Mouse (Mus musculus): ENCODE measurements at regions not wholly inside any gene's neighbourhood (a gene's known extent, or its start where the extent isn't known, plus 50 kb on each side); places are given as distances from the start of the nearest gene placed in this dataset.

- H3K4me3 ChIP-seq (ENCODE audit: extremely low read depth, insufficient read depth, insufficient read length) = no peak overlapping the region
- H3K27me3 ChIP-seq (ENCODE audit: control insufficient read depth, insufficient read depth, low read length) = no peaks in the 10 kb centered on the region
- no peak for DNase-seq (ENCODE audit: low read depth in 1 of 2, low spot score in 2 of 2)
- H3K27ac ChIP-seq (ENCODE audit: insufficient read depth, low read length) = no peak overlapping the region
- H3K36me3 ChIP-seq (ENCODE audit: control insufficient read depth, insufficient read depth, low read length) = no peaks in the 10 kb centered on the region
- TF ChIP-seq CTCF (IDR thresholded peaks at IDR 0.05; ENCODE audit: extremely low read depth, insufficient read depth, insufficient read length, insufficient replicate concordance) = no peak
- no peak for TF ChIP-seq POLR2A (IDR thresholded peaks at IDR 0.05; ENCODE audit: low read depth, low read length)
- H3K4me1 ChIP-seq (ENCODE audit: control insufficient read depth, insufficient read depth, insufficient read length) = peaks cover 3% of the 10 kb centered on the region; the same call in 1 of the 2 replicates
- WGBS = 87% methylated on average over 1 of the region's 1 CpGs
Measured at GRCm38 (mm10) chr16:50044103-50044502, 243.8 kb downstream of the Cd47 start.

DNA sequence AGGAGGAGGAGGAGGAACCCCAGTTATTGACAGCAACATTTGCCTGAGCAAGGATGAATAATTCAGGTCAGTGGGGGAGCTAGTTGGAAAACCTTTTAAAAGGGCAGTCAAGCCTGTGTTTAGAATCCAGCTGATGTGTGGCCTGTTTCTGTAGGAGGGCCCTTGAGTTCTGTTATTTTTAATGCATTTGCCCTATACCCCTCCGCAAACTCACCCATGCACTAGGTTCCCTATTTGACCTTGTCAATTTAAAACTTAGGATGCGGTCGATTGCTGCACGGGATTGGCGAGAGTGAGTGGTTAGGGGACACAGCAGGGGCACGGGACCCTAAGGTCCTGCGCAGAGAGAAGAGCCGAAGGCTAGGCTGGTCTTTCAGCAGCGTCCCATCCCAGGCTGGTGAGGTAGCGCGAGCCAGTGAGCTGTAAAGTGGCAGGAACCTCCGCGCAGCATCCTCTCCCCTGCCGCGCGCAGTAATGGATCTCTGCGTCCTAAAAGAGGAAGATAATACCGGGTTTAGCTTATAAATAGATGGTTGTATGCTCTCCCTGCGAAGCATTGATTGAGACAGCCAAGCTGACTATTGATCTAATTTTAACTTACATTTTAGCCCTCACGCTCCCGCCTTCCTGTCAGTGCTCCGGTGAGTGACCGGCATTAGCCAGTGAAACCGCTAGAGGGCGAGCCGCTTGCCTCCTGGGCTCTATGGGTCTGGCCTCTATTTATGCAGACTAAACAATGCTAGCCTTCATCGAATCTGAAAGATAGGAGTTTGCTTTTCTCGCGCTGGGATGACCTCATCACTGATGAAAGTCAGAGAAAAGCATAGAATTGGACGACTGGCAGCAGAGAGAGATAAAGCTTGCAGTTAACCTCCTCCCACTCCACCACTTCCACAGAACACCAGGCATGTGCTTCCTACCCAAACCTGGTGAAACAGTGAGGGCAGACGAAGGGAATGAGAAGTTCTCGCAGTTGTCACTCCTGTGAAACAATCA lies 245.5 kb downstream of the Cd47 start:
- Histone ChIP-seq H3K36me3 (ENCODE audit: control insufficient read depth, insufficient read depth, low read length) (no peaks in the 10 kb centered on the region), H3K27ac (ENCODE audit: insufficient read depth, low read length) (no peak overlapping the region), H3K27me3 (ENCODE audit: control insufficient read depth, insufficient read depth, low read length) (no peaks in the 10 kb centered on the region), H3K4me3 (ENCODE audit: extremely low read depth, insufficient read depth, insufficient read length) (peak overlapping the region; percentile 54), H3K4me1 (ENCODE audit: control insufficient read depth, insufficient read depth, insufficient read length) (peaks cover 3% of the 10 kb centered on the region; the same call in 1 of the 2 replicates)
- TF ChIP-seq POLR2A (IDR thresholded peaks at IDR 0.05; ENCODE audit: low read depth, low read length) (no peak), CTCF (IDR thresholded peaks at IDR 0.05; ENCODE audit: extremely low read depth, insufficient read depth, insufficient read length, insufficient replicate concordance) (peak; percentile 75; the same call in 1 of the 2 replicates)
- peak; percentile 27 to 70 for DNase-seq (ENCODE audit: low read depth in 1 of 2, low spot score in 2 of 2)
- 5% methylated on average over 32 of the region's 32 CpGs for whole genome bisulfite sequencing

GRCm38 (mm10) chr16:50063540-50063939 lies 263.2 kb downstream of the Cd47 start:
- 83% methylated on average over 4 of the region's 4 CpGs for WGBS
- no peaks in the 10 kb centered on the region for H3K36me3 ChIP-seq (ENCODE audit: control insufficient read depth, insufficient read depth, low read length)
- no peak overlapping the region for H3K4me3 ChIP-seq (ENCODE audit: extremely low read depth, insufficient read depth, insufficient read length)
- no peak overlapping the region for H3K27ac ChIP-seq (ENCODE audit: insufficient read depth, low read length)
- no peaks in the 10 kb centered on the region for H3K4me1 ChIP-seq (ENCODE audit: control insufficient read depth, insufficient read depth, insufficient read length)
- H3K27me3 ChIP-seq (ENCODE audit: control insufficient read depth, insufficient read depth, low read length) = no peaks in the 10 kb centered on the region
- TF ChIP-seq POLR2A (IDR thresholded peaks at IDR 0.05; ENCODE audit: low read depth, low read length) = no peak
- no peak for TF ChIP-seq CTCF (IDR thresholded peaks at IDR 0.05; ENCODE audit: extremely low read depth, insufficient read depth, insufficient read length, insufficient replicate concordance)
- DNase-seq (ENCODE audit: low read depth in 1 of 2, low spot score in 2 of 2) = no peak

DNA sequence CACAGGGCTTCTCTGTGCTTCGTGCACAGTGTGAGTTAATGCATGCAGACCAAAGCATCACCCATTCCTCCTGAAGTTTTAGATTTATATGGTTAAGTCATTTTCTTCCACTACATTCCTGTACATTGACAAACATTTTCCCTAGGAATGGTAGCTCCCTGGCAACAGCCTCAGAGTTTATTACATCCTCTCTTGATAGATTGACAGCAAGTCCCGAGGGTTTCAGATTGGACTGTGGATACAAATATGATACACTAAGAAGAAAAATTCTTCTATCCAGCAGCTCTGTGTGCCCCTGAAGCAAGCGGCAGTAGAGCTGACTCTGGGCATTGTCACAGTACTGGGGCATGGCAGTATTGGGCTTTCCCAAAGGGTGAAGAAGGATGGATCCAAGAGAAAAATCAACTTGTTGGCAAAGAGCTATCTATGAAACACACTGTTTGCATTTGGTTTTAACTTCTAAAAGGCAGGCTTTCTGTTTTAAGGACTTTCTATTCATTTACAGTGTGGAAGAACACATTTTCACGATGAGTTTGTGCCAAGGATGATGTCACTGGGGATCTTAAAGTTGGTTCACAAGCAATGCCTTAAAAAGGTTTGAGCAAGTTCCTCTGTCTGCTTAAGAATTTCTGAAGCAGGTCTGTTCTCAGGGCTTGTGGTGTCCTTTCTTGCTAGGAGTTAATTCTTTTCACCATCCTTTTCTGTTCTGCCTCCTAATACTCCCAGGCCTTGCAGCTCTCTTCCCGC lies 265.2 kb downstream of the Cd47 start:
- no peak for DNase-seq (ENCODE audit: low read depth in 1 of 2, low spot score in 2 of 2)
- no peaks in the 10 kb centered on the region for H3K27me3 ChIP-seq (ENCODE audit: control insufficient read depth, insufficient read depth, low read length)
- TF ChIP-seq CTCF (IDR thresholded peaks at IDR 0.05; ENCODE audit: extremely low read depth, insufficient read depth, insufficient read length, insufficient replicate concordance) (no peak), POLR2A (IDR thresholded peaks at IDR 0.05; ENCODE audit: low read depth, low read length) (no peak)
- no peaks in the 10 kb centered on the region for H3K36me3 ChIP-seq (ENCODE audit: control insufficient read depth, insufficient read depth, low read length)
- H3K4me1 ChIP-seq (ENCODE audit: control insufficient read depth, insufficient read depth, insufficient read length) = no peaks in the 10 kb centered on the region
- no peak overlapping the region for H3K4me3 ChIP-seq (ENCODE audit: extremely low read depth, insufficient read depth, insufficient read length)
- 84% methylated on average over 5 of the region's 5 CpGs for WGBS
- no peak overlapping the region for H3K27ac ChIP-seq (ENCODE audit: insufficient read depth, low read length)

DNA sequence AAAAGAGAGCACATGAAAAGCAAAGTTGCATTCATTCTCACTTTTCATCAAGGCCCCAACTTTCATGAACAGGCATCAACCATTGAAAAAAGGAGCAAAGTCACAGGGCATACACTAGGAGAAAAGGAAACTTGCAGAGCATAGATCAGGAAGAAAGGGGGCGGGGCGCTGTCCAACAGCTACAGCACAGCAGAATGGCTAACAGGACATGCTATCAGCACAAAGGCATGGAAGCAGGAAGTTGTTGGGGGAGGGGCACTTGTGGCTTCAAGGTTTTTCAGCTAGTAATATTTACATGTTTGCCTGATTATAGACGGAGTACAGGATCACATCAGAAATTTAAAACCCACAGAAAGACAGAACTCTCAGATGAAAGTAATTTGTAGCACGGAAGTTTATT lies 268.7 kb downstream of the Cd47 start:
- Histone ChIP-seq H3K4me3 (ENCODE audit: extremely low read depth, insufficient read depth, insufficient read length) (no peak overlapping the region), H3K27me3 (ENCODE audit: control insufficient read depth, insufficient read depth, low read length) (no peaks in the 10 kb centered on the region), H3K27ac (ENCODE audit: insufficient read depth, low read length) (no peak overlapping the region), H3K36me3 (ENCODE audit: control insufficient read depth, insufficient read depth, low read length) (no peaks in the 10 kb centered on the region), H3K4me1 (ENCODE audit: control insufficient read depth, insufficient read depth, insufficient read length) (no peaks in the 10 kb centered on the region)
- TF ChIP-seq CTCF (IDR thresholded peaks at IDR 0.05; ENCODE audit: extremely low read depth, insufficient read depth, insufficient read length, insufficient replicate concordance) = no peak
- no peak for TF ChIP-seq POLR2A (IDR thresholded peaks at IDR 0.05; ENCODE audit: low read depth, low read length)
- peak in 1 of 2 experiments; percentile 15 for DNase-seq (ENCODE audit: low read depth in 1 of 2, low spot score in 2 of 2)
- WGBS = 24% methylated on average over 4 of the region's 4 CpGs

DNA sequence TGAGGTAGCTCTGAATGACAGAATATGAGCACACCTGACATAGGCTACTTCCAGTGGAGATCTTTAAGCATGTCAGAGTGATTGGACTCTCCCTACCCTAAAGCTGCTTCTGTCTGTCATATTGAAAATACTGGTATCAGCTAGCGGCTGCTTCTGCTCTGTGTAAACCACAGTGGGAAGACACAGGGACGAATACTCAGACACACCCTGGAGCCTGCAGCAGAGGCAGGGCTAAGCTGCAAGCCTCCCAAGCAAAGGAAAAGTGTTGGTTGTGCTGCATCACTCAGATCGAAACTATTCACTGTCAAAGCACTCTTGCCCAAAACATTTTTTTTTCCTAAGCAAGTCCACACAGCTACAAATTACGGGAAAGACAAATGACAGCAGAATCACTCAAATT lies 270.4 kb downstream of the Cd47 start:
- TF ChIP-seq CTCF (IDR thresholded peaks at IDR 0.05; ENCODE audit: extremely low read depth, insufficient read depth, insufficient read length, insufficient replicate concordance) = no peak
- no peak for TF ChIP-seq POLR2A (IDR thresholded peaks at IDR 0.05; ENCODE audit: low read depth, low read length)
- DNase-seq (ENCODE audit: low read depth in 1 of 2, low spot score in 2 of 2) = no peak
- Histone ChIP-seq H3K4me3 (ENCODE audit: extremely low read depth, insufficient read depth, insufficient read length) (no peak overlapping the region), H3K27me3 (ENCODE audit: control insufficient read depth, insufficient read depth, low read length) (no peaks in the 10 kb centered on the region), H3K4me1 (ENCODE audit: control insufficient read depth, insufficient read depth, insufficient read length) (no peaks in the 10 kb centered on the region), H3K27ac (ENCODE audit: insufficient read depth, low read length) (no peak overlapping the region), H3K36me3 (ENCODE audit: control insufficient read depth, insufficient read depth, low read length) (no peaks in the 10 kb centered on the region)
- 44% methylated on average over 4 of the region's 4 CpGs for WGBS

Measured in spleen, adult 2 months (tissue).